Mouse (Mus musculus) cortical plate, adult 2 months (tissue): ENCODE measurements at regions not wholly inside any gene's neighbourhood (a gene's known extent, or its start where the extent isn't known, plus 50 kb on each side); places are given as distances from the start of the nearest gene placed in this dataset.

Experiments
- CTCF ChIP-seq: fragments of 200-500 bp; IDR thresholded peaks from 2 replicates; pipeline ENCODE4 v1.5.1; 2011; ENCODE audit warnings: mild to moderate bottlenecking, control low read depth, low read length; ENCODE audit not compliant: insufficient read depth; ENCODE audit errors: extremely low read depth
- POLR2A ChIP-seq: fragments of 200-500 bp; IDR thresholded peaks from 2 replicates; pipeline ENCODE4 v1.6.1; 2011; ENCODE audit warnings: mild to moderate bottlenecking, low read length, control low read depth; ENCODE audit not compliant: insufficient read depth; ENCODE audit errors: extremely low read depth

DNA sequence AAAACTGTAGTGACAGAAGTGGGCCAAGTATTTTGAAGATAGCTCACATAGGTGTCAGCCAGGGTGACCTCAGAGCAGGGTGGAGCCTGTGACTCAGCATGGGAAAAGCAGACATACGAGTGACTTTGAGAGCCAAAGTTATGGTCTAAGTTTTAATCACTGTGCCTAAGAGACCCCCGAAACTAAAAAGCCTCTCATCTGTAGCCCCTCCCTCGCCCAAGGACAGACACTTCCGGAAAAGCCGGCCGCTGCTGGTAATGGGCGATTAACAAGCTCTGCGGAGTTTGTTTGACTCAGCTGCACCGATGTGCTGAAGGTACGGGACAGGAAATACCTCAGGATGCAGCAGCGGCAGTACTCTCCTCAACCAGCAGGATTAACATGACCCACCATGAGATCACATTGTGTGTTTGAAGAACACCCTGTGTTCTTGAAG, 182.1 kb upstream of the Foxn2 start:
- TF ChIP-seq POLR2A, result no peak
- TF ChIP-seq CTCF, result no peak
